Mouse (Mus musculus) hindbrain, embryonic 16.5 days (tissue): ENCODE data around the gene Trio. TPM values are rescaled to one million over a fixed set of nuclear protein-coding genes. Genes with fewer than 3 reads are reported as not detected.
"Not testable (repeated sequence)": the region's sequence is repeated elsewhere in the genome, so short reads cannot be mapped to it uniquely, and the experiment has no call there.

Experiments used
- ATAC-seq: fragments of 200-750 bp; cut with Nextera tagmentation; 2 replicates; pipeline ENCODE4 v1.8.0; 2017; ENCODE audit warnings: moderate TSS enrichment, moderate library complexity
- H3K27ac ChIP-seq: fragments of 300-500 bp; sonication (generic); 2 replicates; pipeline ENCODE4 v1.5.1; 2014; ENCODE audit warnings: low read depth, mild to moderate bottlenecking, control low read depth, low read length, moderate library complexity
- H3K27me3 ChIP-seq: fragments of 300-500 bp; sonication (generic); replicated peaks from 2 replicates; pipeline ENCODE4 v1.6.1; 2014; ENCODE audit warnings: low read length; ENCODE audit not compliant: control insufficient read depth, insufficient read depth
- H3K36me3 ChIP-seq: fragments of 300-500 bp; sonication (generic); 2 replicates; pipeline ENCODE4 v1.6.1; 2014; ENCODE audit warnings: mild to moderate bottlenecking, low read length, moderate library complexity, mixed read lengths; ENCODE audit not compliant: control insufficient read depth, insufficient read depth
- H3K4me1 ChIP-seq: fragments of 300-500 bp; sonication (generic); 2 replicates; pipeline ENCODE4 v1.6.1; 2014; ENCODE audit warnings: low read depth, low read length; ENCODE audit not compliant: control insufficient read depth, insufficient read depth
- H3K4me2 ChIP-seq: fragments of 300-500 bp; sonication (generic); 2 replicates; pipeline ENCODE4 v1.6.1; 2014; ENCODE audit warnings: mild to moderate bottlenecking, low read length, control low read depth, moderate library complexity
- H3K4me3 ChIP-seq: fragments of 300-500 bp; sonication (generic); 2 replicates; pipeline ENCODE4 v1.5.1; 2014; ENCODE audit warnings: mild to moderate bottlenecking, low read length, control low read depth, moderate library complexity
- H3K9ac ChIP-seq: fragments of 300-500 bp; sonication (generic); 2 replicates; pipeline ENCODE4 v1.6.1; 2014; ENCODE audit warnings: low read depth, mild to moderate bottlenecking, control low read depth, low read length, moderate library complexity
- H3K9me3 ChIP-seq: fragments of 300-500 bp; sonication (generic); 2 replicates; pipeline ENCODE4 v1.6.1; 2014; ENCODE audit warnings: mild to moderate bottlenecking, low read length, moderate library complexity; ENCODE audit not compliant: control insufficient read depth
- WGBS: fragments of 180-500 bp; shearing (Covaris S2); extraction: QIAGEN DNeasy Blood & Tissue Kit; methylation state at CpG from one replicate; pipeline ENCODE4 v1.1.7; 2014; 5-methylcytosine and 5-hydroxymethylcytosine counted together
- polyA plus RNA-seq: library from polyadenylated mRNA; unstranded; fragments of >200 nt; fragmentation: Nextera tagmentation; extraction: Ambion mirVana; gene quantifications from 2 replicates; pipeline ENCODE4 v1.2.1, GENCODE M21; 2015

Trio gene
- polyA plus RNA-seq, 1 experiment from 2014 or later: 31.1 TPM

GRCm38 (mm10) chr15:27740080-27740479 lies 285.6 kb downstream of the Trio start:
- no peak overlapping the region for H3K27ac ChIP-seq
- ATAC-seq: no peak
- no peaks in the 10 kb centered on the region for H3K27me3 ChIP-seq
- H3K4me3 ChIP-seq: no peak overlapping the region
- H3K4me1 ChIP-seq: no peaks in the 10 kb centered on the region
- 95% methylated on average over 7 of the region's 7 CpGs for WGBS
- peaks cover 48% of the 10 kb centered on the region for H3K36me3 ChIP-seq
- no peaks in the 10 kb centered on the region for H3K9me3 ChIP-seq
- H3K9ac ChIP-seq: no peak overlapping the region
- no peak overlapping the region for H3K4me2 ChIP-seq

DNA sequence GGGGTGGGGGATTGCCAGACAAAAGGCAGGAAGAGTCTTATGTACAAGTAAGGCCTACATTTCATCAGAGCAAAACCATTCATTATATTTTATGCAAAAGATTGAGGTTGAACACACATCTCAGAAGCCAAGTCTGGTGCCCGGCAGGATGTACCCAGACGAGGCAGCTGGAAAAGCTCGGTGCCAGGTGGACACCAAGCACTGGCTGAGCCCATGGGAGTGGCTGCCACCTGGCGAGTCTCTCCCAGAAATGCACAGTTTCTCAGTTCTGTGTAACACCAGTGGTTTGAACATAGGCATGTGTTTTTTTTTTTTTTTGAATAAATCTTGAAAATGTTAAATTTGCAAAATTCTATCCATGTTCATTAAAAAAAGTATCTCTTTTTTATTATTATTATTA lies 293.8 kb downstream of the Trio start:
- H3K4me2 ChIP-seq: no peak overlapping the region
- no peaks in the 10 kb centered on the region for H3K9me3 ChIP-seq
- ATAC-seq: no peak
- no peak overlapping the region for H3K9ac ChIP-seq
- peaks cover 37% of the 10 kb centered on the region for H3K36me3 ChIP-seq
- no peak overlapping the region for H3K4me3 ChIP-seq
- no peak overlapping the region for H3K27ac ChIP-seq
- H3K4me1 ChIP-seq: no peaks in the 10 kb centered on the region
- no peaks in the 10 kb centered on the region for H3K27me3 ChIP-seq
- 92% methylated on average over 4 of the region's 4 CpGs for WGBS

GRCm38 (mm10) chr15:27726228-27726627 lies 299.4 kb downstream of the Trio start:
- H3K36me3 ChIP-seq: no peaks in the 10 kb centered on the region
- WGBS: 89% methylated on average over 6 of the region's 6 CpGs

GRCm38 (mm10) chr15:27724796-27725680 lies 300.6 kb downstream of the Trio start:
- 87% methylated on average over 9 of the region's 9 CpGs for WGBS
- Histone ChIP-seq H3K27me3 (no peaks in the 10 kb centered on the region), H3K27ac (no peak overlapping the region), H3K4me1 (no peaks in the 10 kb centered on the region), H3K4me2 (no peak overlapping the region), H3K9me3 (no peaks in the 10 kb centered on the region), H3K36me3 (no peaks in the 10 kb centered on the region), H3K4me3 (no peak overlapping the region), H3K9ac (no peak overlapping the region)
- no peak for ATAC-seq

More at GRCm38 (mm10) chr15:27726228-27726627, 299.4 kb downstream of the Trio start:
- Histone ChIP-seq H3K4me1 (no peaks in the 10 kb centered on the region), H3K4me3 (no peak overlapping the region), H3K9me3 (no peaks in the 10 kb centered on the region), H3K27me3 (no peaks in the 10 kb centered on the region), H3K9ac (no peak overlapping the region), H3K27ac (no peak overlapping the region), H3K4me2 (no peak overlapping the region)
- no peak for ATAC-seq

GRCm38 (mm10) chr15:27724298-27724697 lies 301.4 kb downstream of the Trio start:
- ATAC-seq: no peak
- Histone ChIP-seq H3K27ac (no peak overlapping the region), H3K9me3 (no peaks in the 10 kb centered on the region), H3K9ac (no peak overlapping the region), H3K4me1 (no peaks in the 10 kb centered on the region), H3K4me3 (no peak overlapping the region), H3K27me3 (no peaks in the 10 kb centered on the region), H3K36me3 (no peaks in the 10 kb centered on the region), H3K4me2 (no peak overlapping the region)
- 78% methylated on average over 6 of the region's 6 CpGs for WGBS

GRCm38 (mm10) chr15:27723746-27724145 lies 301.9 kb downstream of the Trio start:
- Histone ChIP-seq H3K9ac (no peak overlapping the region), H3K4me3 (no peak overlapping the region), H3K4me1 (no peaks in the 10 kb centered on the region), H3K36me3 (no peaks in the 10 kb centered on the region), H3K27ac (no peak overlapping the region), H3K4me2 (no peak overlapping the region), H3K27me3 (no peaks in the 10 kb centered on the region), H3K9me3 (no peaks in the 10 kb centered on the region)
- WGBS: 57% methylated on average over 6 of the region's 6 CpGs
- no peak for ATAC-seq

- ATAC-seq, H3K4me1 ChIP-seq, H3K27me3 ChIP-seq, H3K4me2 ChIP-seq, H3K9me3 ChIP-seq, H3K4me3 ChIP-seq, H3K9ac ChIP-seq, H3K36me3 ChIP-seq, H3K27ac ChIP-seq: not testable (repeated sequence)
- WGBS: 95% methylated on average over 8 of the region's 8 CpGs
These were observed 305.4 kb downstream of the Trio start for GRCm38 (mm10) chr15:27720297-27720696.

- Histone ChIP-seq H3K9me3 (no peaks in the 10 kb centered on the region), H3K9ac (no peak overlapping the region), H3K4me3 (no peak overlapping the region), H3K27me3 (no peaks in the 10 kb centered on the region), H3K4me1 (no peaks in the 10 kb centered on the region), H3K4me2 (no peak overlapping the region), H3K36me3 (no peaks in the 10 kb centered on the region), H3K27ac (no peak overlapping the region)
- no peak for ATAC-seq
- WGBS: 82% methylated on average over 7 of the region's 7 CpGs
These were observed 307.0 kb downstream of the Trio start for GRCm38 (mm10) chr15:27718668-27719067.

GRCm38 (mm10) chr15:27715331-27715730 lies 310.3 kb downstream of the Trio start:
- H3K9ac ChIP-seq: no peak overlapping the region
- no peaks in the 10 kb centered on the region for H3K36me3 ChIP-seq
- H3K27ac ChIP-seq: no peak overlapping the region
- H3K4me3 ChIP-seq: no peak overlapping the region
- 31% methylated on average over 3 of the region's 3 CpGs for WGBS
- H3K4me1 ChIP-seq: no peaks in the 10 kb centered on the region
- no peaks in the 10 kb centered on the region for H3K9me3 ChIP-seq
- ATAC-seq: 0 out of 2 replicates have a peak, but pooled peaks have one; percentile 56
- H3K27me3 ChIP-seq: no peaks in the 10 kb centered on the region
- H3K4me2 ChIP-seq: no peak overlapping the region
